In genomic region chr9:118227401-118228061, GRCm38 (mm10) we compare ENCODE assay signal across 10 mouse cellular contexts.
DNase-seq lines count a peak whose midpoint lies in the region; ATAC-seq and TF ChIP-seq lines count a peak whose summit lies in the region.
"Had no signal": no experiment of that assay in that cellular context is flagged by ENCODE, and none has a peak within 500 bp of the region (broad histone marks: within the 10 kb centered on the region; RNA-seq: fewer than 3 reads in every experiment).

No protein-coding gene starts in this region.

- ATAC-seq in neural tube, embryonic 14.5 days (ENCODE audit: low read depth), result peak; percentile 46
- no peak for ATAC-seq in neural tube, embryonic 15.5 days (ENCODE audit: low FRiP score)
- no peak for ATAC-seq in kidney, postnatal 0 days (replicated peaks; ENCODE audit: low FRiP score, low read depth)

- no peak overlapping the region for H3K4me2 ChIP-seq in neural tube, embryonic 14.5 days (ENCODE audit: low read depth, low read length)
- H3K4me2 ChIP-seq in neural tube, embryonic 15.5 days, result no peak overlapping the region
- H3K4me2 ChIP-seq in kidney, postnatal 0 days (ENCODE audit: low read length), result peak overlapping the region; percentile 43

- H3K4me1 ChIP-seq in neural tube, embryonic 14.5 days (ENCODE audit: control insufficient read depth, insufficient read depth, low read length), result no peaks in the 10 kb centered on the region
- peaks cover 16% of the 10 kb centered on the region for H3K4me1 ChIP-seq in neural tube, embryonic 15.5 days
- H3K4me1 ChIP-seq in kidney, postnatal 0 days (replicated peaks; ENCODE audit: insufficient read depth, low read length), result no peaks in the 10 kb centered on the region

- H3K27ac ChIP-seq in neural tube, embryonic 14.5 days (ENCODE audit: low read depth, low read length), result peak overlapping the region; percentile 28; the same call in 1 of the 2 replicates
- H3K27ac ChIP-seq in neural tube, embryonic 15.5 days (replicated peaks), result no peak overlapping the region; the same call in 1 of the 2 replicates
- H3K27ac ChIP-seq in kidney, postnatal 0 days, result no peak overlapping the region
- H3K27ac ChIP-seq: liver, embryonic 14.5 days had no signal

- H3K4me3 ChIP-seq in neural tube, embryonic 14.5 days (ENCODE audit: low read depth, low read length), result no peak overlapping the region
- H3K4me3 ChIP-seq in neural tube, embryonic 15.5 days (replicated peaks), result no peak overlapping the region
- peak overlapping the region; percentile 9; the same call in 1 of the 2 replicates for H3K4me3 ChIP-seq in kidney, postnatal 0 days (replicated peaks; ENCODE audit: low read depth, low read length)

- TF ChIP-seq CTCF in kidney, postnatal 0 days (IDR thresholded peaks at IDR 0.05; ENCODE audit: low read depth), result peak; percentile 5; the same call in 1 of the 2 replicates

- no peaks in the 10 kb centered on the region for H3K27me3 ChIP-seq in neural tube, embryonic 14.5 days (ENCODE audit: control insufficient read depth, insufficient read depth, low read length)
- no peaks in the 10 kb centered on the region for H3K27me3 ChIP-seq in neural tube, embryonic 15.5 days (replicated peaks)
- no peaks in the 10 kb centered on the region for H3K27me3 ChIP-seq in kidney, postnatal 0 days (ENCODE audit: insufficient read depth, low read length)

- no peaks in the 10 kb centered on the region for H3K9me3 ChIP-seq in neural tube, embryonic 14.5 days (ENCODE audit: control insufficient read depth, low read length)
- H3K9me3 ChIP-seq in neural tube, embryonic 15.5 days (replicated peaks), result no peaks in the 10 kb centered on the region
- no peaks in the 10 kb centered on the region for H3K9me3 ChIP-seq in kidney, postnatal 0 days (replicated peaks; ENCODE audit: low read length)

- DNase-seq in adrenal gland, postnatal 14 days, result peak; percentile 13
- DNase-seq in adrenal gland, adult 18-20 months (ENCODE audit: low spot score in 2 of 2), result no peak
- peak; percentile 23 for DNase-seq in kidney, postnatal 0 days (ENCODE audit: low spot score)
- DNase-seq in spleen, postnatal 10 days (ENCODE audit: low spot score in 2 of 2), result no peak
- DNase-seq in lung, adult 18-20 months, result no peak
- DNase-seq in gastrocnemius, postnatal 25 days, result no peak
- DNase-seq: gastrocnemius, postnatal 10 days had no signal

- no peaks in the 10 kb centered on the region for H3K36me3 ChIP-seq in neural tube, embryonic 14.5 days (ENCODE audit: control insufficient read depth, insufficient read depth, low read length)
- H3K36me3 ChIP-seq in neural tube, embryonic 15.5 days, result no peaks in the 10 kb centered on the region
- H3K36me3 ChIP-seq in kidney, postnatal 0 days (ENCODE audit: insufficient read depth, low read length), result no peaks in the 10 kb centered on the region

- WGBS in neural tube, embryonic 14.5 days, result 44% methylated on average over 23 of the region's 23 CpGs
- WGBS in neural tube, embryonic 15.5 days, result 41% methylated on average over 23 of the region's 23 CpGs
- WGBS in kidney, postnatal 0 days, result 29% methylated on average over 23 of the region's 23 CpGs

- no peak overlapping the region for H3K9ac ChIP-seq in neural tube, embryonic 14.5 days (replicated peaks; ENCODE audit: low read depth, low read length)
- H3K9ac ChIP-seq in neural tube, embryonic 15.5 days (replicated peaks), result no peak overlapping the region
- no peak overlapping the region for H3K9ac ChIP-seq in kidney, postnatal 0 days (ENCODE audit: low read depth, low read length)
- H3K9ac ChIP-seq: liver, embryonic 14.5 days had no signal

Comparison
In these comparisons a context has a peak if more than half of its experiments do, and no peak if none do; other contexts are left out.
1. DNase-seq: peak in adrenal gland, postnatal 14 days (single experiment) and kidney, postnatal 0 days (single experiment); none in adrenal gland, adult 18-20 months (0 of 2), spleen, postnatal 10 days (0 of 2), lung, adult 18-20 months (0 of 2) and gastrocnemius, postnatal 25 days (single experiment).